8 mouse cellular contexts compared by ENCODE assay signal in genomic region chr8:70329124-70329834, GRCm38 (mm10). TPM values are rescaled to one million over a fixed set of nuclear protein-coding genes. Genes with fewer than 3 reads are reported as not detected.
DNase-seq lines count a peak whose midpoint lies in the region; ATAC-seq and TF ChIP-seq lines count a peak whose summit lies in the region.

Gene Gdf1, plus strand, starts transcription at chr8:70329817.

- intact Hi-C loops in heart, postnatal 25 days (cut with DNase I) = no loop called here

- peak within 1 kb of the TSS; percentile 32; the same call in 1 of the 2 replicates for H3K4me2 ChIP-seq in stomach, embryonic 14.5 days (replicated peaks; ENCODE audit: low read depth, low read length)
- no peak within 1 kb of the TSS for H3K4me2 ChIP-seq in stomach, postnatal 0 days (replicated peaks; ENCODE audit: low read depth)
- H3K4me2 ChIP-seq in limb, embryonic 12.5 days = peak within 1 kb of the TSS; percentile 52

- no peak for TF ChIP-seq CTCF in stomach, postnatal 0 days (IDR thresholded peaks at IDR 0.05; ENCODE audit: low read depth)

- peak within 1 kb of the TSS; percentile 8; the same call in 1 of the 2 replicates for H3K4me3 ChIP-seq in stomach, embryonic 14.5 days (ENCODE audit: low read depth, low read length)
- H3K4me3 ChIP-seq in stomach, postnatal 0 days (ENCODE audit: low read depth, low read length) = no peak within 1 kb of the TSS
- peak within 1 kb of the TSS; percentile 23 for H3K4me3 ChIP-seq in limb, embryonic 12.5 days (replicated peaks)

- no peaks in the 10 kb centered on the region for H3K27me3 ChIP-seq in stomach, embryonic 14.5 days (ENCODE audit: control insufficient read depth, insufficient read depth, low read length)
- H3K27me3 ChIP-seq in stomach, postnatal 0 days (ENCODE audit: control insufficient read depth, insufficient read depth, low read length) = no peaks in the 10 kb centered on the region
- H3K27me3 ChIP-seq in limb, embryonic 12.5 days = peaks cover 24% of the 10 kb centered on the region

- ATAC-seq in stomach, embryonic 14.5 days (ENCODE audit: insufficient number of reproducible peaks, insufficient read depth, low FRiP score, low read depth) = no peak
- no peak for ATAC-seq in stomach, postnatal 0 days (ENCODE audit: low FRiP score, low TSS enrichment)
- ATAC-seq in limb, embryonic 12.5 days (ENCODE audit: insufficient number of reproducible peaks, insufficient read depth, low FRiP score, low TSS enrichment, low read depth) = no peak

- no peak for TF ChIP-seq EP300 in stomach, postnatal 0 days (optimal IDR thresholded peaks at IDR 0.05)

- peaks cover 13% of the 10 kb centered on the region for H3K4me1 ChIP-seq in stomach, embryonic 14.5 days (ENCODE audit: control insufficient read depth, insufficient read depth, low read length)
- H3K4me1 ChIP-seq in stomach, postnatal 0 days (replicated peaks; ENCODE audit: control insufficient read depth, insufficient read depth) = no peaks in the 10 kb centered on the region
- H3K4me1 ChIP-seq in limb, embryonic 12.5 days (replicated peaks) = peaks cover 34% of the 10 kb centered on the region

- H3K27ac ChIP-seq in stomach, embryonic 14.5 days (ENCODE audit: low read length) = no peak within 1 kb of the TSS
- no peak within 1 kb of the TSS for H3K27ac ChIP-seq in stomach, postnatal 0 days (replicated peaks)
- H3K27ac ChIP-seq in limb, embryonic 12.5 days = 0 out of 2 replicates have a peak within 1 kb of the TSS, but pooled peaks have one; percentile 41

- peak; percentile 94 for DNase-seq in heart, adult 11 months
- DNase-seq in heart, postnatal 25 days (ENCODE audit: low spot score) = no peak
- DNase-seq in stomach, postnatal 0 days (ENCODE audit: low spot score) = no peak
- DNase-seq in Muller cell, postnatal 12 days (ENCODE audit: inconsistent ontology term) = no peak
- no peak for DNase-seq in c-Kit-positive CD71-positive TER-119-positive erythroid progenitor cells, embryonic 14.5 days (ENCODE audit: low spot score)
- DNase-seq in right cerebral cortex, postnatal 36 days (ENCODE audit: low spot score in 2 of 2) = no peak

- no peaks in the 10 kb centered on the region for H3K9me3 ChIP-seq in stomach, embryonic 14.5 days (ENCODE audit: control insufficient read depth, low read depth, low read length)
- no peaks in the 10 kb centered on the region for H3K9me3 ChIP-seq in stomach, postnatal 0 days (ENCODE audit: control insufficient read depth, low read length)
- H3K9me3 ChIP-seq in limb, embryonic 12.5 days = no peaks in the 10 kb centered on the region

- H3K9ac ChIP-seq in stomach, embryonic 14.5 days (replicated peaks; ENCODE audit: low read depth, low read length) = no peak within 1 kb of the TSS; the same call in none of the 2 replicates
- no peak within 1 kb of the TSS for H3K9ac ChIP-seq in stomach, postnatal 0 days (ENCODE audit: low read length)
- peak within 1 kb of the TSS; percentile 50; the same call in 1 of the 2 replicates for H3K9ac ChIP-seq in limb, embryonic 12.5 days (replicated peaks)

- peaks cover 31% of the 10 kb centered on the region for H3K36me3 ChIP-seq in stomach, embryonic 14.5 days (ENCODE audit: control insufficient read depth, insufficient read depth, low read length)
- peaks cover 20% of the 10 kb centered on the region for H3K36me3 ChIP-seq in stomach, postnatal 0 days (ENCODE audit: control insufficient read depth, insufficient read depth, low read length)
- peaks cover 56% of the 10 kb centered on the region for H3K36me3 ChIP-seq in limb, embryonic 12.5 days

- 33% methylated on average over 14 of the region's 14 CpGs for WGBS in stomach, embryonic 14.5 days
- 31% methylated on average over 14 of the region's 14 CpGs for WGBS in stomach, postnatal 0 days
- WGBS in limb, embryonic 12.5 days = 29% methylated on average over 14 of the region's 14 CpGs

RNA-seq across cellular contexts. Expression of gene Gdf1, which starts in this region (rescaled TPM):
- under 1 TPM in 1 of 2 experiments, not detected in 1; 0.21 TPM for total RNA-seq in heart, postnatal 25 days (2021)
- polyA plus RNA-seq in stomach, embryonic 14.5 days (2014; fragmentation: Nextera tagmentation; extraction: Ambion mirVana) = 0.35 and 1.6 TPM in 2 replicates
- polyA plus RNA-seq in stomach, postnatal 0 days (2015; fragmentation: Nextera tagmentation; extraction: Ambion mirVana) = 0.53 TPM in 2 replicates
- polyA plus RNA-seq in limb, embryonic 12.5 days (2016; fragmentation: Nextera tagmentation; extraction: Ambion mirVana) = 3.7 and 4.2 TPM in 2 replicates
